In the genomic region with DNA sequence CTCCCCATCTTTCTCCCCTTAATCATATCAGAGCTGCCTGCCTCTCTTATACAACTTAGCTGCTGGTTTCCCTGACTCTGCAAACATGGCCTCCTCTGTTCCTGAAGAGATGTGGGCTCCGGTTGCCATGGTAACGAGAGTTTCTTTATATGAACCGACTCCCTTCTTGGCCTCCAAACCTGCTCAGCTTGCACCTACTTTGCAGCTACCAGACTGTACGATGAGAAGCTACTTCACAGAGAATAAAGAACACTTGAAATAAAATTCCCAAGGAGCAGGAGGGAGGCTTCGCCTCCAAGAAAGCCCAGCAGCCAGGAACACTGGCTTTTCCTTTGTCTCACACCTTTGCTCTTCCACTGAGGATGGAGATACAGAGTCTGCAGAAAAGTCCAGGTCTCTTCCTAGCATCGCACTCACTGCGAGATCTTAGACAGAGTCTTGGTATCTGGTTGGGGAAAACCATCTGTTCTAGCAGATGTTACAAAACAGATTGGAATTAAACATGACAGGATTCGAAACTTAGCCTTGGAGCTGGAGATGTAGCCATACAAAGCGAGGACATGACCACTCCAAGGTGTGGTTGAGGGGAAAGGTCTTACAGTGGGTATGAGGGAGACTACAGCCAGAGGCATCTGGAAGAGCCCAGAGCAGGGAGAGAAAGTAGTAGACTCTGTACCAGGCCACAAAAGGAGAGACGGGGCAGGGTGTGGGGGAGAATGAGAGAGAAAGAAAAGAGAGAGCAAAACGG, we compare ENCODE assay signal across 10 mouse cellular contexts. TPM values are rescaled to one million over a fixed set of nuclear protein-coding genes. Genes with fewer than 3 reads are reported as not detected.
DNase-seq lines count a peak whose midpoint lies in the region; ATAC-seq lines count a peak whose summit lies in the region.
"Had no signal": no experiment of that assay in that cellular context is flagged by ENCODE, and none has a peak within 500 bp of the region (broad histone marks: within the 10 kb centered on the region; RNA-seq: fewer than 3 reads in every experiment).

No protein-coding gene starts in this region.

- H3K9me3 ChIP-seq in forebrain, embryonic 14.5 days (replicated peaks; ENCODE audit: control insufficient read depth, low read length): no peaks in the 10 kb centered on the region
- H3K9me3 ChIP-seq: G1E; megakaryocyte, embryonic 14.5 days had no signal

- H3K4me1 ChIP-seq in forebrain, embryonic 14.5 days (ENCODE audit: control insufficient read depth, insufficient read depth, low read length): peaks cover 4% of the 10 kb centered on the region; the same call in 1 of the 2 replicates
- H3K4me1 ChIP-seq: megakaryocyte, embryonic 14.5 days had no signal

- no peaks in the 10 kb centered on the region for H3K27me3 ChIP-seq in forebrain, embryonic 14.5 days (replicated peaks; ENCODE audit: control insufficient read depth, insufficient read depth, low read length)

- peak overlapping the region; percentile 59 for H3K27ac ChIP-seq in forebrain, embryonic 14.5 days (ENCODE audit: low read depth, low read length)

- no peak overlapping the region for H3K4me2 ChIP-seq in forebrain, embryonic 14.5 days (ENCODE audit: low read length)

- H3K36me3 ChIP-seq in forebrain, embryonic 14.5 days (ENCODE audit: control insufficient read depth, insufficient read depth, low read length): no peaks in the 10 kb centered on the region
- H3K36me3 ChIP-seq: G1E had no signal

- WGBS in forebrain, embryonic 14.5 days: 66% methylated on average over 11 of the region's 11 CpGs

- H3K4me3 ChIP-seq in forebrain, embryonic 14.5 days (ENCODE audit: low read depth, low read length): no peak overlapping the region
- H3K4me3 ChIP-seq: megakaryocyte, embryonic 14.5 days had no signal

- H3K9ac ChIP-seq in forebrain, embryonic 14.5 days (ENCODE audit: low read length): no peak overlapping the region

- intact Hi-C loops in gastrocnemius, postnatal 14 days (cut with DNase I; ENCODE audit: low total_unique reads): no loop called here

- peak; percentile 83 for ATAC-seq in forebrain, embryonic 14.5 days

- peak; percentile 70 for DNase-seq in layer of hippocampus, adult 11-12 months (ENCODE audit: low spot score)
- no peak for DNase-seq in layer of hippocampus, postnatal 10 days (ENCODE audit: low spot score in 2 of 2)
- peak; percentile 90 for DNase-seq in forebrain, embryonic 14.5 days (ENCODE audit: low spot score)
- peak; percentile 40 to 70 for DNase-seq in layer of hippocampus, postnatal 14 days (ENCODE audit: low spot score in 2 of 2)
- DNase-seq in right cerebral cortex, adult 18-20 months: peak; percentile 86
- no peak for DNase-seq in heart, postnatal 4 days
- no peak for DNase-seq in gastrocnemius, postnatal 14 days
- DNase-seq in gastrocnemius, postnatal 10 days: no peak

RNA-seq across cellular contexts. Expression of a gene that starts 20.3 kb away (rescaled TPM):
- not detected for total RNA-seq in layer of hippocampus, postnatal 10 days (2021)
- polyA plus RNA-seq in forebrain, embryonic 14.5 days (2014; fragmentation: Nextera tagmentation; extraction: Ambion mirVana): not detected in 2 replicates
- total RNA-seq in layer of hippocampus, postnatal 14 days (2021): under 1 TPM; 0.14 to 0.41 TPM
- under 1 TPM in 1 of 2 experiments, not detected in 1; 0.17 TPM for total RNA-seq in heart, postnatal 4 days (2021)
- total RNA-seq in gastrocnemius, postnatal 14 days (2021): not detected
- under 1 TPM in 1 of 2 experiments, not detected in 1; 0.26 TPM for total RNA-seq in gastrocnemius, postnatal 10 days (2021)
- polyA plus RNA-seq: G1E had no signal

RNA-seq across cellular contexts. Expression of a gene that starts 29.9 kb away (rescaled TPM):
- 1 to 10 TPM; 1.1 to 1.5 TPM for total RNA-seq in layer of hippocampus, postnatal 10 days (2021)
- 0.34 and 0.49 TPM in 2 replicates for polyA plus RNA-seq in forebrain, embryonic 14.5 days (2014; fragmentation: Nextera tagmentation; extraction: Ambion mirVana)
- 1 to 10 TPM; 1.8 to 3.0 TPM for total RNA-seq in layer of hippocampus, postnatal 14 days (2021)
- total RNA-seq in heart, postnatal 4 days (2021): 1 to 10 TPM; 2.1 to 2.3 TPM
- total RNA-seq in gastrocnemius, postnatal 14 days (2021): under 1 TPM; 0.22 to 0.35 TPM
- 1 to 10 TPM in 1 of 2 experiments, under 1 TPM in 1; 0.75 to 1.6 TPM for total RNA-seq in gastrocnemius, postnatal 10 days (2021)

Comparison
In these comparisons a context has a peak if more than half of its experiments do, and no peak if none do; other contexts are left out.
1. DNase-seq: peak in layer of hippocampus, adult 11-12 months (single experiment), forebrain, embryonic 14.5 days (single experiment), layer of hippocampus, postnatal 14 days (2 of 2) and right cerebral cortex, adult 18-20 months (single experiment); none in layer of hippocampus, postnatal 10 days (0 of 2), heart, postnatal 4 days (single experiment), gastrocnemius, postnatal 14 days (single experiment) and gastrocnemius, postnatal 10 days (single experiment).